Mouse (Mus musculus) hindbrain, postnatal 0 days (tissue): Measurements from ENCODE around the gene Mrgprb4. TPM values are rescaled to one million over a fixed set of nuclear protein-coding genes. Genes with fewer than 3 reads are reported as not detected.

Experiments used
- ATAC-seq: fragments of 200-750 bp; cut with Nextera tagmentation; 2 replicates; pipeline ENCODE4 v1.8.0; 2017; ENCODE audit warnings: mild to moderate bottlenecking, moderate TSS enrichment, moderate library complexity
- DNase-seq: peaks from one replicate; pipeline ENCODE4 v3.0.0-alpha.2; 2015; ENCODE audit warnings: low spot score
- H3K27ac ChIP-seq: fragments of 300-500 bp; sonication (generic); 2 replicates; pipeline ENCODE4 v1.5.1; 2014; ENCODE audit warnings: mild to moderate bottlenecking
- H3K27me3 ChIP-seq: fragments of 300-500 bp; sonication (generic); 2 replicates; pipeline ENCODE4 v1.6.1; 2014; ENCODE audit warnings: low read length, mixed read lengths; ENCODE audit not compliant: insufficient read depth
- H3K36me3 ChIP-seq: fragments of 300-500 bp; sonication (generic); 2 replicates; pipeline ENCODE4 v1.6.1; 2014; ENCODE audit warnings: low read length, mixed read lengths; ENCODE audit not compliant: insufficient read depth
- H3K4me1 ChIP-seq: fragments of 300-500 bp; sonication (generic); 2 replicates; pipeline ENCODE4 v1.6.1; 2014; ENCODE audit warnings: antibody characterized with exemption, low read length, mixed read lengths; ENCODE audit not compliant: insufficient read depth
- H3K4me2 ChIP-seq: fragments of 300-500 bp; sonication (generic); 2 replicates; pipeline ENCODE4 v1.6.1; 2014; ENCODE audit warnings: low read depth, mild to moderate bottlenecking, low read length, moderate library complexity, mixed read lengths
- H3K4me3 ChIP-seq: fragments of 300-500 bp; sonication (generic); 2 replicates; pipeline ENCODE4 v1.5.1; 2014; ENCODE audit warnings: low read length
- H3K9ac ChIP-seq: fragments of 300-500 bp; sonication (generic); replicated peaks from 2 replicates; pipeline ENCODE4 v1.6.1; 2014; ENCODE audit warnings: mild to moderate bottlenecking, low read length, moderate library complexity, mixed read lengths
- H3K9me3 ChIP-seq: fragments of 300-500 bp; sonication (generic); 2 replicates; pipeline ENCODE4 v1.6.1; 2016; ENCODE audit warnings: low read length, mixed read lengths
- CTCF ChIP-seq: IDR thresholded peaks from 2 replicates; pipeline ENCODE4 v1.5.1; 2016; ENCODE audit warnings: antibody characterized with exemption, control low read depth, low read depth
- WGBS: fragments of 180-500 bp; shearing (Covaris S2); extraction: QIAGEN DNeasy Blood & Tissue Kit; methylation state at CpG from one replicate; pipeline ENCODE4 v1.1.7; 2014; 5-methylcytosine and 5-hydroxymethylcytosine counted together
- polyA plus RNA-seq: library from polyadenylated mRNA; unstranded; fragments of >200 nt; fragmentation: Nextera tagmentation; extraction: Ambion mirVana; gene quantifications from 2 replicates; pipeline ENCODE4 v1.2.1, GENCODE M21; 2015
- total RNA-seq: library from RNA; depleted of rRNA; stranded (reverse); fragments of >200 nt; gene quantifications from 2 replicates; pipeline ENCODE4 v1.2.3, GENCODE M21; 2014; rRNA removed

Mrgprb4 gene
- total RNA-seq (not detected in 2 replicates), polyA plus RNA-seq (not detected in 2 replicates)

- Histone ChIP-seq H3K4me3 (no peak within 1 kb of the TSS), H3K36me3 (no peaks in the 10 kb centered on the region), H3K4me2 (no peak within 1 kb of the TSS), H3K9ac (no peak within 1 kb of the TSS), H3K27me3 (no peaks in the 10 kb centered on the region), H3K27ac (no peak within 1 kb of the TSS), H3K9me3 (0 out of 2 replicates have a peak, but pooled peaks cover 7% of the 10 kb centered on the region), H3K4me1 (no peaks in the 10 kb centered on the region)
- no peak for DNase-seq
- TF ChIP-seq CTCF, result no peak
- 86% methylated on average over 3 of the region's 3 CpGs for WGBS
- no peak for ATAC-seq
Observed at GRCm38 (mm10) chr7:48199188-48199587, at the start of gene Mrgprb4. Gene Mrgprb4 (minus strand): TSS chr7:48199288.

GRCm38 (mm10) chr7:48226114-48226513, 27.0 kb upstream of the Mrgprb4 start:
- ATAC-seq (no peak), DNase-seq (no peak)
- H3K4me2 ChIP-seq, result no peak overlapping the region
- peaks cover 7% of the 10 kb centered on the region; the same call in 1 of the 2 replicates for H3K9me3 ChIP-seq
- no peaks in the 10 kb centered on the region for H3K27me3 ChIP-seq
- TF ChIP-seq CTCF, result no peak
- H3K36me3 ChIP-seq, result no peaks in the 10 kb centered on the region
- H3K27ac ChIP-seq, result no peak overlapping the region
- H3K4me1 ChIP-seq, result no peaks in the 10 kb centered on the region
- H3K4me3 ChIP-seq, result no peak overlapping the region
- no peak overlapping the region for H3K9ac ChIP-seq

GRCm38 (mm10) chr7:48225065-48225464, 26.0 kb upstream of the Mrgprb4 start:
- TF ChIP-seq CTCF, result no peak
- H3K27ac ChIP-seq, result no peak overlapping the region
- H3K27me3 ChIP-seq, result no peaks in the 10 kb centered on the region
- no peaks in the 10 kb centered on the region for H3K4me1 ChIP-seq
- ATAC-seq (no peak), DNase-seq (no peak)
- H3K9ac ChIP-seq, result no peak overlapping the region
- 0 out of 2 replicates have a peak, but pooled peaks cover 2% of the 10 kb centered on the region for H3K9me3 ChIP-seq
- no peak overlapping the region for H3K4me2 ChIP-seq
- H3K36me3 ChIP-seq, result no peaks in the 10 kb centered on the region
- H3K4me3 ChIP-seq, result no peak overlapping the region
- 80% methylated on average over 5 of the region's 5 CpGs for WGBS

DNA sequence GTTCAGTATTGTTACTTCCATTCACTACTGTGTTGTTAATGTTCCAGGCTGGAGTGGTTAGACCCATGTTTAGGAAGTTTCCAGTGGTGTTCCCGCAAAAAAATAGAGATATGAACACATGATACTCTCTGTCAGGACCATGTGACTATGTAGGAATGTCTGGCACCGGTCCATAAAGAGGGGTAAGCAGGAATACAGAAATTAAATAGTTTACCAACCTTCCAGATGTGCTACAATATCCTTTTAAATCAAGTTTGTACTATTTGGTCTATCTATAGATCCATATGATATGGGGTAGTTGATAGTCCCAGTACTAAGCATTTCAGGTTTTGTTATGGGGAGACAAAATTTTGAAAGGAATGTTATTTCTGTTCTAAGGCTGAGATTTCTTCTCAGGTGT, 30.2 kb downstream of the Mrgprb4 start, which contains the start of gene Mrgprb5:
Mrgprb5 (minus strand) TSS at position 101 of the 400 bp plus-strand sequence.
- Histone ChIP-seq H3K4me2 (no peak within 1 kb of the TSS), H3K4me3 (no peak within 1 kb of the TSS), H3K27ac (no peak within 1 kb of the TSS), H3K36me3 (no peaks in the 10 kb centered on the region), H3K9me3 (no peaks in the 10 kb centered on the region), H3K9ac (no peak within 1 kb of the TSS), H3K4me1 (no peaks in the 10 kb centered on the region), H3K27me3 (no peaks in the 10 kb centered on the region)
- TF ChIP-seq CTCF, result no peak
- whole genome bisulfite sequencing, result 77% methylated on average over 2 of the region's 2 CpGs
- DNase-seq (no peak), ATAC-seq (no peak)

DNA sequence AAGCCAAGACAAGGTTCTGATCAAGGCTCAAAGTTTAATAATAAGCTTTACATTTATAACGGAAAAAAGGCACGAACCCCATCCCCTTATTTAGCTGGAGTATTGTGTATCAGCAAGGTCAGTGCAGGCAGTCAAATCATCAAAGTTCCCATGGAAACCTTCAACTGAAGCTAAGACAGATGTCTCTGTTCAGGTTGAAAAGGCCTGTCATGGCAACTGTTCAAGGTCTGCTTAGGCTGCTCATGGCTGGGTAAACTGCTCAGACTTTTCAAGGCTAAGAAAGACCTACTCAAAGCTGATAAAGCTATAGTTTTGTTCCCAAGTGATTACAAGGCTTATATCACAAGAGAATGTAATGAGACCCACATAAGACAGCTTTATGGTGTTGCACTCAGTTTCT, 31.6 kb downstream of the Mrgprb4 start:
- ATAC-seq, result no peak
- Histone ChIP-seq H3K9ac (no peak overlapping the region), H3K4me2 (no peak overlapping the region), H3K36me3 (no peaks in the 10 kb centered on the region), H3K4me3 (no peak overlapping the region), H3K9me3 (no peaks in the 10 kb centered on the region), H3K4me1 (no peaks in the 10 kb centered on the region), H3K27ac (no peak overlapping the region), H3K27me3 (no peaks in the 10 kb centered on the region)
- 55% methylated on average over 2 of the region's 2 CpGs for WGBS
- no peak for TF ChIP-seq CTCF
- no peak for DNase-seq

Other genes starting within 250 kb of the Mrgprb4 start
- gene Mrgpra4, start 217.2 kb downstream of the Mrgprb4 start, total RNA-seq, result not detected in 2 replicates
- not detected in 2 replicates for gene Mrgpra4, start 217.2 kb downstream of the Mrgprb4 start, polyA plus RNA-seq
- gene Mrgprx1, start 171.7 kb downstream of the Mrgprb4 start, total RNA-seq, result not detected in 2 replicates
- not detected in 2 replicates for gene Mrgprx1, start 171.7 kb downstream of the Mrgprb4 start, polyA plus RNA-seq
- not detected in 2 replicates for gene Mrgprb5, start 30.3 kb downstream of the Mrgprb4 start, total RNA-seq
- gene Mrgprb5, start 30.3 kb downstream of the Mrgprb4 start, polyA plus RNA-seq, result not detected in 2 replicates
- not detected in 2 replicates for gene Mrgprb8, start 189.2 kb upstream of the Mrgprb4 start, total RNA-seq
- gene Mrgprb8, start 189.2 kb upstream of the Mrgprb4 start, polyA plus RNA-seq, result not detected in 2 replicates